Mouse (Mus musculus): ENCODE measurements around the gene Ankrd35. TPM values are rescaled to one million over a fixed set of nuclear protein-coding genes. Genes with fewer than 3 reads are reported as not detected.

Gene Ankrd35
- polyA plus RNA-seq, 1 experiment = not detected

- TF ChIP-seq GATA1 (IDR thresholded peaks at IDR 0.05; ENCODE audit: low read length) = no peak
These were observed 20.4 kb downstream of the Ankrd35 start for GRCm38 (mm10) chr3:96690298-96690697.

- TF ChIP-seq GATA1 (IDR thresholded peaks at IDR 0.05; ENCODE audit: low read length) = no peak
These were observed 22.6 kb downstream of the Ankrd35 start for GRCm38 (mm10) chr3:96692506-96692905.

GRCm38 (mm10) chr3:96693579-96693978 is 23.6 kb downstream of the Ankrd35 start:
- no peak for TF ChIP-seq GATA1 (IDR thresholded peaks at IDR 0.05; ENCODE audit: low read length)

- no peak for TF ChIP-seq GATA1 (IDR thresholded peaks at IDR 0.05; ENCODE audit: low read length)
These were observed 26.4 kb downstream of the Ankrd35 start, which contains the start of gene Pias3 for GRCm38 (mm10) chr3:96696198-96696765. Pias3 (plus strand) TSS chr3:96696384.

- no peak for TF ChIP-seq GATA1 (IDR thresholded peaks at IDR 0.05; ENCODE audit: low read length)
These were observed 27.1 kb downstream of the Ankrd35 start for GRCm38 (mm10) chr3:96696766-96697732.

- TF ChIP-seq GATA1 (IDR thresholded peaks at IDR 0.05; ENCODE audit: low read length) = no peak
These were observed 29.2 kb downstream of the Ankrd35 start for GRCm38 (mm10) chr3:96698993-96699690.

GRCm38 (mm10) chr3:96700376-96700775 is 30.4 kb downstream of the Ankrd35 start:
- no peak for TF ChIP-seq GATA1 (IDR thresholded peaks at IDR 0.05; ENCODE audit: low read length)

GRCm38 (mm10) chr3:96701003-96701402 is 31.1 kb downstream of the Ankrd35 start:
- no peak for TF ChIP-seq GATA1 (IDR thresholded peaks at IDR 0.05; ENCODE audit: low read length)

- TF ChIP-seq GATA1 (IDR thresholded peaks at IDR 0.05; ENCODE audit: low read length) = no peak
These were observed 34.8 kb downstream of the Ankrd35 start for GRCm38 (mm10) chr3:96704778-96705177.

- no peak for TF ChIP-seq GATA1 (IDR thresholded peaks at IDR 0.05; ENCODE audit: low read length)
These were observed 36.3 kb downstream of the Ankrd35 start for GRCm38 (mm10) chr3:96706217-96706616.

GRCm38 (mm10) chr3:96706984-96707383 is 37.1 kb downstream of the Ankrd35 start:
- TF ChIP-seq GATA1 (IDR thresholded peaks at IDR 0.05; ENCODE audit: low read length) = no peak

- no peak for TF ChIP-seq GATA1 (IDR thresholded peaks at IDR 0.05; ENCODE audit: low read length)
These were observed 38.2 kb downstream of the Ankrd35 start, which contains the start of gene Nudt17 for GRCm38 (mm10) chr3:96707903-96708683. Nudt17 (minus strand) TSS chr3:96708562.

GRCm38 (mm10) chr3:96708684-96709064 is 38.7 kb downstream of the Ankrd35 start:
- no peak for TF ChIP-seq GATA1 (IDR thresholded peaks at IDR 0.05; ENCODE audit: low read length)

GRCm38 (mm10) chr3:96714286-96714685 is 44.4 kb downstream of the Ankrd35 start:
- TF ChIP-seq GATA1 (IDR thresholded peaks at IDR 0.05; ENCODE audit: low read length) = no peak

GRCm38 (mm10) chr3:96715854-96716253 is 45.9 kb downstream of the Ankrd35 start:
- no peak for TF ChIP-seq GATA1 (IDR thresholded peaks at IDR 0.05; ENCODE audit: low read length)

Data from G1E-ER4 (cell line).